Mouse (Mus musculus): ENCODE data around the gene Rara.
A peak's percentile ranks its signal among the peaks of the same experiment; 100 is the strongest.

DNA sequence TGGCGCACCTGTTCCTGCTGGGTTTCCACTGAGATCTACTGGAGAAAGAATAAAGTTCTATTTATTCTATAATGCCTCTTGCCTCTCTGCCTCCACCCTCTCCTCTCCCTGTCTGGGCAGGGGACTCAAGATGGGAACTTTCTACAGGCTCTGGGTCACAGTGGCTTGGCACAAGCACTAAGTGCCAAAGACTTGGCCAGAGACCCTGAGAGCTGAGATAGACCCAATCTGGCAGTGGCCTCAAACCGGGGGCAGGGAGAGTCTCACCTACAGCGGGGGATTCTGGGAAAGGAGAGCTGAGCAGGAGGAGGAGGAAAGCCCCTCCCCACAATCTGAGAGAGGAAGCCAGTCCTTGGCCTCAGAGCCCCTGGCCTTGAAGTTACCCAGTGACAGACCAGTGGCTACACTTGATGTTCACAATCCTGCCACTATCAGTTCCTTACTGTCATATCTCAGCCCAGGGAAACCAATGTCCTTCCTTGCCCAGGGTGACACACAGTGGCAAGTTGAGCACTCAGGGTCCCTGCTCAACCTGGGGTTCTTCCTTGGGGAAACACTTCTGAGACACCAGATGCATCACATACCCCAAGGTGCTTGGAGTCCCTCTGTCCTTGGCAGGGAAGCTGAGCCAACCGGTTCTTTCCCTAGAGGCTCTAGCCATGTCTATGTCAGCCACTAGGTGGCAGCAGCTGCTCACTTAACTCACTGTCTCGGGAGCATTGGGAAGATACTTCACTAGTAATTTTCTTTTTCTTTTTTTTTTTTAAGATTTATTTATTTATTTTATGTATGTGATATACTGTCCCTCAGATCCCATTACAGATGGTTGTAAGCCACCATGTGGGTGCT, 47.5 kb downstream of the Rara start:
- TF ChIP-seq CTCF (IDR thresholded peaks at IDR 0.05; ENCODE audit: borderline replicate concordance, insufficient read depth, low read depth, low read length) (peak; percentile 81), POLR2A (IDR thresholded peaks at IDR 0.05; ENCODE audit: borderline replicate concordance, insufficient read depth, low read length) (no peak)

Measured in cerebellum, adult 2 months (tissue).